Mouse (Mus musculus) myocyte (in vitro differentiated cells): ENCODE measurements around the gene Sema3b.

Experiments
- CEBPB ChIP-seq: IDR thresholded peaks from 2 replicates; pipeline ENCODE4 v1.6.1; 2011; ENCODE audit warnings: mild to moderate bottlenecking, moderate library complexity; ENCODE audit not compliant: poor library complexity, insufficient read depth, severe bottlenecking
- E2F4 ChIP-seq: IDR thresholded peaks from one replicate; pipeline ENCODE4 v1.6.1; 2011; ENCODE audit warnings: mild to moderate bottlenecking, control low read depth, moderate library complexity; ENCODE audit not compliant: insufficient read depth
- MAX ChIP-seq: IDR thresholded peaks from one replicate; pipeline ENCODE4 v1.6.1; 2011; ENCODE audit warnings: low read depth, mild to moderate bottlenecking, control low read depth
- MYOD1 ChIP-seq, 3 experiments: IDR thresholded peaks; one replicate each; pipeline ENCODE4 v1.6.1; 2011; ENCODE audit warnings: control low read depth in 2 of 3, low read depth in 2 of 3, mild to moderate bottlenecking in 2 of 3, moderate library complexity in 1 of 3; ENCODE audit not compliant: insufficient read length in 2 of 3, control insufficient read depth in 1 of 3
- MYOG ChIP-seq, 3 experiments: IDR thresholded peaks; one replicate each; pipeline ENCODE4 v1.6.1; 2011; ENCODE audit warnings: control low read depth in 2 of 3, low read depth in 2 of 3, mild to moderate bottlenecking in 2 of 3; ENCODE audit not compliant: insufficient read length in 2 of 3, control insufficient read depth in 1 of 3, insufficient read depth in 1 of 3
- POLR2A ChIP-seq: IDR thresholded peaks from one replicate; pipeline ENCODE4 v1.6.1; 2011; ENCODE audit warnings: low read depth, mild to moderate bottlenecking, control low read depth, moderate library complexity; ENCODE audit not compliant: insufficient read length
- POLR2AphosphoS2 ChIP-seq: IDR thresholded peaks from one replicate; pipeline ENCODE4 v1.6.1; 2011; ENCODE audit warnings: low read depth, control low read depth; ENCODE audit not compliant: insufficient read length
- REST ChIP-seq: IDR thresholded peaks from one replicate; pipeline ENCODE4 v1.6.1; 2011; ENCODE audit warnings: mild to moderate bottlenecking, control low read depth, moderate library complexity; ENCODE audit not compliant: insufficient read depth, insufficient read length
- SRF ChIP-seq: IDR thresholded peaks from one replicate; pipeline ENCODE4 v1.6.1; 2011; ENCODE audit warnings: low read depth; ENCODE audit not compliant: control insufficient read depth, insufficient read length
- TCF12 ChIP-seq: IDR thresholded peaks from one replicate; pipeline ENCODE4 v1.6.1; 2011; ENCODE audit warnings: mild to moderate bottlenecking, control low read depth; ENCODE audit not compliant: poor library complexity, insufficient read depth, severe bottlenecking
- TCF3 ChIP-seq: IDR thresholded peaks from one replicate; pipeline ENCODE4 v1.6.1; 2011; ENCODE audit warnings: low read depth, control low read depth; ENCODE audit not compliant: insufficient read length
- USF1 ChIP-seq: IDR thresholded peaks from one replicate; pipeline ENCODE4 v1.6.1; 2011; ENCODE audit warnings: low read depth, mild to moderate bottlenecking, control low read depth, moderate library complexity

GRCm38 (mm10) chr9:107572327-107572662, 36.7 kb downstream of the Sema3b start:
- no peak for TF ChIP-seq MYOD1 (IDR thresholded peaks at IDR 0.05; ENCODE audit: control insufficient read depth in 1 of 3, insufficient read length in 2 of 3, low read depth in 2 of 3)
- no peak for TF ChIP-seq POLR2A
- TF ChIP-seq POLR2AphosphoS2, result no peak
- no peak for TF ChIP-seq MAX
- TF ChIP-seq USF1, result no peak
- TF ChIP-seq TCF3, result no peak
- no peak for TF ChIP-seq TCF12
- no peak for TF ChIP-seq MYOG (IDR thresholded peaks at IDR 0.05; ENCODE audit: control insufficient read depth in 1 of 3, insufficient read depth in 1 of 3, insufficient read length in 2 of 3, low read depth in 2 of 3)
- TF ChIP-seq E2F4, result no peak
- no peak for TF ChIP-seq SRF
- TF ChIP-seq CEBPB, result no peak
- TF ChIP-seq REST, result no peak
